Mouse (Mus musculus) kidney, adult 2 months (tissue): ENCODE data around the gene H2-M5.

Experiments
- CTCF ChIP-seq: fragments of 200-500 bp; conservative IDR thresholded peaks from 2 replicates; pipeline ENCODE4 v1.5.1; 2011; ENCODE audit warnings: low read depth, mild to moderate bottlenecking, control low read depth, low read length, moderate library complexity, mixed read lengths; ENCODE audit not compliant: insufficient read depth, insufficient read length
- POLR2A ChIP-seq: fragments of 200-500 bp; IDR thresholded peaks from one replicate; pipeline ENCODE4 v1.6.1; 2011; ENCODE audit warnings: low read depth, low read length, control low read depth

- TF ChIP-seq POLR2A (no peak), CTCF (no peak)
Observed at GRCm38 (mm10) chr17:36949265-36949664, 40.1 kb downstream of the H2-M5 start.
